Mouse (Mus musculus): ENCODE measurements around the gene Gli2. TPM values are rescaled to one million over a fixed set of nuclear protein-coding genes. Genes with fewer than 3 reads are reported as not detected.

Gene Gli2
- 21.3 and 23.7 TPM in 2 replicates for polyA plus RNA-seq (2015; fragmentation: Nextera tagmentation; extraction: Ambion mirVana)

DNA sequence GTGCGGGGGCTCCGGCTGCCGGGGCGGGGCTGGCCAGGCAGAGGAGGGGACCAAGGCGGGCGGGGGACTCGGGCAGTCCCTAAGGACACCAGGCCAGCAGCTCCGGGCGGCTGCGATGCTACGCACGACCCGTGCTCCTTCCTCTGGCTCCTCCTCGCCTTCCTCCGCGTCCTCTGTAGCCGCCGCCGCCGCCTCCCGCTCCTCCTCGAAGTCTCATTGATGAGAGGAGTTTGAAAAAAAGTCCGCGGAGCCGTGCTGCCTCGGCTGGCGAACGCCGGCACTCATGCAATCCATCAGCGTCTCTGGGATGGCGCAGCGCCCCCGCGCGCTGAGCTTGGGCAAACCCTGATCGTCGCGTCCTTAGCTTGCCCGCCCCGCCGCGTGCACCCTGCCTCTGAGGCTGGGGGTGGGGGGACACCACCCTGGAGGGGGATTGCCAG, at the start of gene Gli2:
Gene Gli2 (minus strand): TSS at position 218 of the 440 bp plus-strand sequence.
- Histone ChIP-seq H3K4me2 (peak within 1 kb of the TSS; percentile 89), H3K27ac (peak within 1 kb of the TSS; percentile 100), H3K36me3 (no peaks in the 10 kb centered on the region), H3K4me1 (peaks cover 49% of the 10 kb centered on the region), H3K9me3 (no peaks in the 10 kb centered on the region), H3K27me3 (no peaks in the 10 kb centered on the region), H3K4me3 (peak within 1 kb of the TSS; percentile 78), H3K9ac (peak within 1 kb of the TSS; percentile 94)
- WGBS, result under 1% methylated on average over 42 of the region's 42 CpGs
- peak; percentile 83 for ATAC-seq (ENCODE audit: insufficient number of reproducible peaks, insufficient read depth, low FRiP score, low TSS enrichment, low read depth)

DNA sequence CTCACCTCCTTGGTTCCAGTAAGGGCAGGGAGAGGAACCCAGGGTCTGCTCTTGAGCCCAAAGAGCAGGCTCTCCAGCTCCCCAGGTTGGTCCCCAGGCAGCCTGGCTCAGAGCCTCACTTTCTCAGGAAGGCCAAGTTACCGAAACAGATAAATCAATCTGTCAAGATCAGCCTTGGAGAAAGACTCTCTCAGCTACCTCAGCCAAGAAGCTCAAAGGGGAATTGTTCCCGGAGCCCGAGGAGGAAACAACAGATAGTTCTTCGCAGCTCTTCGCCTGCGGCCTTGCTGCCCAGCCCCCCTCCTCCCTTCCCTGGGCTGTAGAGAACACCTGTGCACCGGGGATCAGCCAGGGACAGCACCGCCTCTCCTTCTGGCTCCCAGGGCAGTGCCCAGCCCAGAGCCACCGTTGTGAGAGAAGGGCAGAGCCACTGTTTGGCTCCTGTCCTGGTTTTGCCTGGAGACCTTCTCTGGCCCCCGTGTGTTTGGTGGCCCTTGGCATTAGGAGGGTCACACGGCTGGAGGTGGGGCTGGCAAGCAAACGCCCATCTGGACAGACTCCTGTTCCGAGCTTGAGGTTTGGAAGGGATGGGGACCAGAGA, 44.6 kb upstream of the Gli2 start:
- Histone ChIP-seq H3K27ac (no peak overlapping the region), H3K4me1 (no peaks in the 10 kb centered on the region), H3K36me3 (no peaks in the 10 kb centered on the region), H3K9me3 (no peaks in the 10 kb centered on the region), H3K4me2 (no peak overlapping the region), H3K9ac (no peak overlapping the region), H3K27me3 (no peaks in the 10 kb centered on the region), H3K4me3 (no peak overlapping the region)
- no peak for ATAC-seq (ENCODE audit: insufficient number of reproducible peaks, insufficient read depth, low FRiP score, low TSS enrichment, low read depth)
- WGBS, result 47% methylated on average over 13 of the region's 13 CpGs

DNA sequence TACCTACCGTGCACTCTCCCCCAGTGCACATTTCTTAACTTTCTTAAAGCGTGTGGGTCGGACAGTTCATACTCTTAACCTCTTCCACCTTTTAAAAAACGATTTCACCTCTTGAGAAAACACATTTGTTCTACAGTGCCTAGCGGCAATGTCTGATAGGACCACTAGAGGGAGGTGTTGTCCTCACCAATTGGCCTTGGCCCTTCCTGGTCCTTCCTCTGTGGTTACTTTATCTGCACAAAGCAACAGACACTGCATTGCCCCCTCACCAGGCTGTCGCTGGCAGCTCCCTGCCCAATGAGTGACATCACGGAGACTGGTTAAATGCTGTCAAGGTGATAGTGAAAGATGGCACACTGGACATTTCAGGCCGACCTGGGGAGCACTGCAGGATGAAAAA, 40.3 kb upstream of the Gli2 start:
- WGBS, result 19% methylated on average over 8 of the region's 8 CpGs
- no peak for ATAC-seq (ENCODE audit: insufficient number of reproducible peaks, insufficient read depth, low FRiP score, low TSS enrichment, low read depth)
- H3K27me3 ChIP-seq, result no peaks in the 10 kb centered on the region

DNA sequence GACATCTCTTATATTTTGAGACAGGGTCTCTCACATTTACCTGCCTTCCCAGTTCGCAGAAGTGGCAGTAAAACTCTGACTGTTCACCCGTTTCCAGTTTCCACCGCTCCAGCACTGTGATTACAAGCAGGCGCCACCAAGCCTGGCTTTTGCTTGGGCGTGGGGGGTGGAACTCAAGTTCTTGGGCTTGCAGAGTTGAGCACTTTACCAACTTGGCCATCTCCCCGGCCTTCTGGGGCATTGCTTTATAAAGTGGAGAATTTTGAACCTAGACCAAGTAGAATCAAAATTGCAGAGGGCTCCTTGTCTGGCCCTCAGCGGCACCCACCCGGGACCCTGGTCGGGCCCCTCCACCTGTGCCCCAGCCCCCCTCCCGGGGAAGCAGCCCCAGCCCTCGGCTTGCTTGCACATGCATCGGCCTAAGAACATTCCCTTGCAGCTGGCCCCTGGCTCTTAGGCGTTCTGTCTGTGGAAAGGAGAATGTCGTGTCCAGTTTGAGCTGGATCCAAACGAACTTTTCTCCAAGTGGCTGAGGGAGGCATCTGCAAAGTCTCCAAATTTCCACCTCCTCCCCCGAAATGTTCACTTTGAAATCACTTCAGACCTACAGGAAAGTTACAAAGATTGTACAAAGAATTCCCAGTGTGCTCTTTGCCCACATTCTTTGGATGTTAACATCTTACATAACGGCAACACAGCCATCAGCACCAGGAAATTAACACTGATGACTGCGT, 36.6 kb upstream of the Gli2 start:
- ATAC-seq (ENCODE audit: insufficient number of reproducible peaks, insufficient read depth, low FRiP score, low TSS enrichment, low read depth), result no peak
- H3K27me3 ChIP-seq, result no peaks in the 10 kb centered on the region
- no peak overlapping the region for H3K4me2 ChIP-seq
- 72% methylated on average over 18 of the region's 18 CpGs for WGBS
- no peak overlapping the region for H3K4me3 ChIP-seq
- no peaks in the 10 kb centered on the region for H3K4me1 ChIP-seq
- no peaks in the 10 kb centered on the region for H3K36me3 ChIP-seq
- H3K9ac ChIP-seq, result no peak overlapping the region
- H3K27ac ChIP-seq, result no peak overlapping the region
- H3K9me3 ChIP-seq, result no peaks in the 10 kb centered on the region

More for the DNA sequence above, 40.3 kb upstream of the Gli2 start:
- Histone ChIP-seq H3K4me3 (no peak overlapping the region), H3K9ac (no peak overlapping the region), H3K4me2 (no peak overlapping the region), H3K4me1 (no peaks in the 10 kb centered on the region), H3K27ac (no peak overlapping the region), H3K9me3 (no peaks in the 10 kb centered on the region), H3K36me3 (no peaks in the 10 kb centered on the region)

DNA sequence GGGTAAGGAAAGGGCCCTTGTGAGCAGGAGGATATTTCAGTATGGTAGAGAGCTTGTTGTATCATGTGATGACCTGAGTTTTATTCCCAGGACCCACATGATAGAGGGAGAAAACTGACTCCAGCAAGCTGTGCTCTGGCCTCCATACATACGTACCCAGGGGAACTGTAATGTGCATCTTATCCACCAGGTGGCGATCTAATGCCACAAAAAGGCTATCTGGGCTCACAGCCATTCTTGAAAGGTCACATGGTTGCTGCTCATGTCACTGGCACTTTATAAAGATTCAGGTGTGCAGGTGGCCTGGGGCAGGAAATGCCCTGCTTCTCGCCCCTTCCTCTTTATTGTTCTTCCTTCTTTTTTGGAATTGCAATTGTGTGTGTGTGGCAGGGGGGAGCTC, 34.1 kb upstream of the Gli2 start:
- H3K36me3 ChIP-seq, result no peaks in the 10 kb centered on the region
- 4% methylated on average over 3 of the region's 3 CpGs for WGBS
- H3K27me3 ChIP-seq, result no peaks in the 10 kb centered on the region
- ATAC-seq (ENCODE audit: insufficient number of reproducible peaks, insufficient read depth, low FRiP score, low TSS enrichment, low read depth), result peak; percentile 29; the same call in 1 of the 2 replicates
- H3K27ac ChIP-seq, result no peak overlapping the region
- no peak overlapping the region for H3K4me2 ChIP-seq
- no peak overlapping the region for H3K4me3 ChIP-seq
- H3K9ac ChIP-seq, result no peak overlapping the region
- no peaks in the 10 kb centered on the region for H3K9me3 ChIP-seq
- peaks cover 5% of the 10 kb centered on the region; the same call in 1 of the 2 replicates for H3K4me1 ChIP-seq

DNA sequence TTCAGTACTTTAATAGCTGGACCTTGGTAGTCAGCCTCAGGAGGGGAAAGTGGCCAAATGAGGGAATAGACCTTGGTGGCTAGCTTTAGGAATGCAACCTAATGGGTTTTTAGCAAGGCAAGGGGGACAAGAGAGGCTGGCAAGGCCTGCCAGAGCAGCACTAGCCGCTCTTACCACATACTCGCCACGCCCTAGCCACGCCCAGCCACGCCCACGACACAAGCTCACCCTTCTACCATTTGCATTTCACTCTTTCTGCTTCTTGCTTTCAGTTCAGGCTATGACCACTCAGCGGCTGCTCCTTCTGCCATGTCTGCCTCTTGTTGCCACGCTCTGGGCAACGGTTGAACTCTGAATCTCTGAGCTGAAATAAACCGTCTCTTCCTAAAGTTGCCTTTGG, 32.4 kb upstream of the Gli2 start:
- no peak overlapping the region for H3K9ac ChIP-seq
- no peak overlapping the region for H3K4me2 ChIP-seq
- no peak overlapping the region for H3K27ac ChIP-seq
- ATAC-seq (ENCODE audit: insufficient number of reproducible peaks, insufficient read depth, low FRiP score, low TSS enrichment, low read depth), result no peak
- no peak overlapping the region for H3K4me3 ChIP-seq
- no peaks in the 10 kb centered on the region for H3K27me3 ChIP-seq
- H3K9me3 ChIP-seq, result no peaks in the 10 kb centered on the region
- 56% methylated on average over 10 of the region's 10 CpGs for WGBS
- H3K36me3 ChIP-seq, result no peaks in the 10 kb centered on the region
- H3K4me1 ChIP-seq, result peaks cover 10% of the 10 kb centered on the region

DNA sequence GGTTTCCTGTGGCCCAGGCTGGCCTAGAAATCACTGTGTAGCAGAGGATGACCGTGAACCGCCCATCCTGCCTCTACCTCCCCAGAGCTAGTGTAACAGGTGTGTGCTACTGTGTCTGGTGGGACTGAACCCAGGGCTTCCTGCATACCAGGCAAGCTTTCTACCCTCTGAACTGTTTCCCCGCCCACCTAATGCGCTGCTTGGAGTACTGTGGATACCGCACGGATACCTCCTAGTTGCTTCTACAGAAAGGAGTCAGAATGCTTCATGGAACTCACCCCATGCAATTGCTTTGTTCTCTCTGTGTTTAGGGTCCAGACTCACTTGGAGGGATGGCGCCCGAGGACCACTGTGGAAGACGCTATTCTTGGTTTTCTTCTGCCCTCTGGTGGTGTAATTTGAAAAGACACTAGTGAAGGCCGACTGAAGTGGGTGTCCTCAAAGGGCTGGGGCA, 30.1 kb upstream of the Gli2 start:
- Histone ChIP-seq H3K36me3 (no peaks in the 10 kb centered on the region), H3K4me1 (peaks cover 10% of the 10 kb centered on the region), H3K4me2 (peak overlapping the region; percentile 42), H3K27ac (no peak overlapping the region), H3K9me3 (no peaks in the 10 kb centered on the region), H3K27me3 (peaks cover under 1% of the 10 kb centered on the region; the same call in 1 of the 2 replicates), H3K4me3 (no peak overlapping the region), H3K9ac (no peak overlapping the region; the same call in 1 of the 2 replicates)
- 20% methylated on average over 10 of the region's 10 CpGs for WGBS
- ATAC-seq (ENCODE audit: insufficient number of reproducible peaks, insufficient read depth, low FRiP score, low TSS enrichment, low read depth), result no peak

DNA sequence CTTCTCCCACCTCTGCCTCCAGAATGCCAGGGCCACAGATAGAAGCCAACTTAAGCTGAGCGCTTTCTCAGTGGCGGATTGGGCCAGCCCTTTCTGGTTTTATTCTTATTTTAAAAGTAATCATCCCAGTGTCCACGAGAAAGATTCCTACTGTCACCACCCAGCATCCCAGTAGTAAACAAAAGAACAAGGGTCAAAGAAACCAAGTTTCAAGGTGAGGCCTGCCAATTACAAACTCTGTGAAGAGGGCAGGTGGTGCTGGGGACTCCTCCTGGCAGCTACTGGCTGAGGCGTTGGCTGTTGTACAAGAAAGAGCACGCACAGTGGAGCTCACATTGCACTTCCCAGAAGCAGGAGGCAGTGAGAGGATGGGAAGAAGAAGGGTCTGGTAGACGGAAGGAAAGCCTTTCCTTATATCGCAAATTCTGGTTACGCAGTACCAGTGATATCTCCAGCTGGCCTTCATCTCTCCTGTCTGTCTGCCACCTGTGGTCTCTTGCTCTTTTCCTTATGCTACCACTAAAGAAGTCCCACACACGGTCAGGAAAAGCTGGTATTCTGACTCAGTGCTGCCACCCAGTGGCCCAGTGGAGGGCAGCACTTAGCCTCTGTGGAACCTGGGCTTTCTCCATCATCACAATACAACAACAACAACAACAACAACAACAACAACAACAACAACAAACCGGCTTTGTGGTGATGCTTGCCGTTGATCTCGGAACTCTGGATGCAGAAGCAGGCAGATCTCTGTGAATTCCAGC, 29.0 kb upstream of the Gli2 start:
- ATAC-seq (ENCODE audit: insufficient number of reproducible peaks, insufficient read depth, low FRiP score, low TSS enrichment, low read depth), result no peak
- no peaks in the 10 kb centered on the region for H3K36me3 ChIP-seq
- H3K27ac ChIP-seq, result no peak overlapping the region
- no peak overlapping the region for H3K4me3 ChIP-seq
- peaks cover 10% of the 10 kb centered on the region for H3K4me1 ChIP-seq
- H3K9ac ChIP-seq, result no peak overlapping the region
- WGBS, result 39% methylated on average over 12 of the region's 12 CpGs
- peaks cover 12% of the 10 kb centered on the region for H3K27me3 ChIP-seq
- no peaks in the 10 kb centered on the region for H3K9me3 ChIP-seq
- no peak overlapping the region for H3K4me2 ChIP-seq

DNA sequence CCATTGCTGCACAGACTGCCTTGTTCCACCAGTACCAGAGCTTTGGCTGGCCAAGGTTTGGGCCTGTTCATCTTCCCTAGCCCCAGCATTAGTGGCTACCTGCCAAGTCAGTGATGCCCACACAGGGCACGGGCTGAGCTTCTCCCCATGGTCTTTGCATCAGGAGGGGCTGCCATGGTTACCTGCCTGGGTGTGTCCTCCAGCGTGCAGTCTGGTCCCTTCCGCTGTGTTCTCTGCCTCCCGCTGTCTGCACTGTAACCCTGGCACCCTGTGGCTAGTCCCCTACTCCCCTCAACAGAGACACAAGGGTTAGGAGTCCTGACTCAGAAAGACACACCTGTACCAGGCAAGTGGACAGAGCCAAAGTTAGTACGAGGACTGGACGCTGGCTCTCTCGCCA, 24.5 kb upstream of the Gli2 start:
- Histone ChIP-seq H3K4me3 (no peak overlapping the region), H3K36me3 (no peaks in the 10 kb centered on the region), H3K27ac (no peak overlapping the region), H3K9me3 (no peaks in the 10 kb centered on the region), H3K9ac (no peak overlapping the region), H3K27me3 (peaks cover 22% of the 10 kb centered on the region), H3K4me2 (no peak overlapping the region), H3K4me1 (peaks cover 8% of the 10 kb centered on the region)
- 83% methylated on average over 7 of the region's 7 CpGs for WGBS
- ATAC-seq (ENCODE audit: insufficient number of reproducible peaks, insufficient read depth, low FRiP score, low TSS enrichment, low read depth), result no peak

DNA sequence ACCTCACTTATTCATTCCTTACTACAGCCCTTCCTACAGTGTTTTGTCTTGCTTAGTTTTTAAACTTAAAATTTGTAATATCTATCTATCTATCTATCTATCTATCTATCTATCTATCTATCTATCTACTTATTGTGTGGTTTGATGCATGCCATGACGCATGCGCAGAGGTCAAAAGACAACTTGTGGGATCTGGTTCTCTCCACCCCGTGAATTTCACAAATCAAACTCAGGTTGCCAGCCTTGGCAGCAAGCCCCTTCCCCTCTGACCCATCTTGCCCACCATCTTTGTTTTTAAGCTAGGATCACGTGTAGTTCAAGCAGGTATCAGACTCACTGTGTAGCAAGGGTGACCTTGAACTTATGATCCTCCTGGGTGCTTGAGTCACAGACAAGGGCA, 22.9 kb upstream of the Gli2 start:
- ATAC-seq (ENCODE audit: insufficient number of reproducible peaks, insufficient read depth, low FRiP score, low TSS enrichment, low read depth), result no peak
- H3K4me2 ChIP-seq, result no peak overlapping the region
- no peak overlapping the region for H3K9ac ChIP-seq
- H3K4me3 ChIP-seq, result no peak overlapping the region
- 75% methylated on average over 4 of the region's 4 CpGs for WGBS
- H3K4me1 ChIP-seq, result peaks cover 5% of the 10 kb centered on the region
- no peaks in the 10 kb centered on the region for H3K9me3 ChIP-seq
- H3K27ac ChIP-seq, result no peak overlapping the region
- no peaks in the 10 kb centered on the region for H3K36me3 ChIP-seq
- H3K27me3 ChIP-seq, result peaks cover 22% of the 10 kb centered on the region

DNA sequence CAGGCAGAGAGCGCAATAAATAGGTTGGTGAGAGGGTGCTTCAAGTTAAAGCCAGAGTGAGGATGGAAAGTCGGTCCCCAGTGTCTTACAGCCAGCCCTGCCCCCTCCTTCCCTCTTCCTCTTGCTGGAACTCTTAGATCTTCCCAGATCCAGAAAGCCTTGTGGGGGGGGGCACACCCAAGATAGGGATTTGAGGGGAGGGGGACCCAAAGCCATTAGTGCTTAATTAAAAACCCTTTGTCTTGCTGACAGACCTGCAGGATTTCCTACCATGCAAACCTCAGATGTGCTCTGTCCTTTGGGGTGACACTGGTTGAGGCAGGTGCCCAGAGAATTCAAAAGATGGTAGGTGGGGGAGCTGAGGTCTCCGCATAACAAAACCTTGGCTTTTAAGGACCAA, 22.5 kb upstream of the Gli2 start:
- Histone ChIP-seq H3K4me1 (peaks cover 9% of the 10 kb centered on the region), H3K27me3 (peaks cover 22% of the 10 kb centered on the region), H3K4me2 (no peak overlapping the region), H3K9me3 (no peaks in the 10 kb centered on the region), H3K4me3 (no peak overlapping the region), H3K36me3 (no peaks in the 10 kb centered on the region), H3K9ac (no peak overlapping the region), H3K27ac (no peak overlapping the region)
- WGBS, result 55% methylated on average over 3 of the region's 3 CpGs
- ATAC-seq (ENCODE audit: insufficient number of reproducible peaks, insufficient read depth, low FRiP score, low TSS enrichment, low read depth), result no peak

All from embryonic facial prominence, embryonic 13.5 days (tissue).